14 mouse cellular contexts compared by ENCODE assay signal in genomic region chr4:109639356-109639755, GRCm38 (mm10).
"Had no signal": no experiment of that assay in that cellular context is flagged by ENCODE, and none has a peak within 500 bp of the region (broad histone marks: within the 10 kb centered on the region; RNA-seq: fewer than 3 reads in every experiment).

No protein-coding gene starts in this region.

- H3K4me1 ChIP-seq: liver, embryonic 13.5 days; midbrain, embryonic 12.5 days; midbrain, embryonic 15.5 days; neural tube, embryonic 13.5 days; stomach, embryonic 15.5 days had no signal

- DNase-seq: kidney, adult 18-20 months; layer of hippocampus, postnatal 36 days; liver, embryonic 13.5 days; retina, postnatal 1 day; right cerebral cortex, postnatal 25 days; spleen, adult 18-20 months; thymus, postnatal 25 days had no signal

- ATAC-seq: midbrain, embryonic 15.5 days had no signal

- H3K4me3 ChIP-seq: left cerebral cortex, adult 2 months; liver, embryonic 13.5 days; lung, embryonic 15.5 days; midbrain, embryonic 12.5 days; midbrain, embryonic 15.5 days; myocyte; neural tube, embryonic 13.5 days; stomach, embryonic 15.5 days had no signal

- H3K27ac ChIP-seq: left cerebral cortex, adult 2 months; liver, embryonic 13.5 days; lung, embryonic 15.5 days; midbrain, embryonic 12.5 days; midbrain, embryonic 15.5 days; neural tube, embryonic 13.5 days; stomach, embryonic 15.5 days had no signal
